Mouse (Mus musculus) neutrophil, adult 83 days (primary cell): ENCODE measurements around the gene Megf11. TPM values are rescaled to one million over a fixed set of nuclear protein-coding genes. Genes with fewer than 3 reads are reported as not detected.

Source experiments
- total RNA-seq, 2 experiments: library from RNA; stranded (reverse); gene quantifications; one replicate each; pipeline ENCODE4 v1.2.4; 2023

Gene Megf11
- total RNA-seq: under 1 TPM in 1 of 2 experiments, not detected in 1; 0.07 TPM

DNA sequence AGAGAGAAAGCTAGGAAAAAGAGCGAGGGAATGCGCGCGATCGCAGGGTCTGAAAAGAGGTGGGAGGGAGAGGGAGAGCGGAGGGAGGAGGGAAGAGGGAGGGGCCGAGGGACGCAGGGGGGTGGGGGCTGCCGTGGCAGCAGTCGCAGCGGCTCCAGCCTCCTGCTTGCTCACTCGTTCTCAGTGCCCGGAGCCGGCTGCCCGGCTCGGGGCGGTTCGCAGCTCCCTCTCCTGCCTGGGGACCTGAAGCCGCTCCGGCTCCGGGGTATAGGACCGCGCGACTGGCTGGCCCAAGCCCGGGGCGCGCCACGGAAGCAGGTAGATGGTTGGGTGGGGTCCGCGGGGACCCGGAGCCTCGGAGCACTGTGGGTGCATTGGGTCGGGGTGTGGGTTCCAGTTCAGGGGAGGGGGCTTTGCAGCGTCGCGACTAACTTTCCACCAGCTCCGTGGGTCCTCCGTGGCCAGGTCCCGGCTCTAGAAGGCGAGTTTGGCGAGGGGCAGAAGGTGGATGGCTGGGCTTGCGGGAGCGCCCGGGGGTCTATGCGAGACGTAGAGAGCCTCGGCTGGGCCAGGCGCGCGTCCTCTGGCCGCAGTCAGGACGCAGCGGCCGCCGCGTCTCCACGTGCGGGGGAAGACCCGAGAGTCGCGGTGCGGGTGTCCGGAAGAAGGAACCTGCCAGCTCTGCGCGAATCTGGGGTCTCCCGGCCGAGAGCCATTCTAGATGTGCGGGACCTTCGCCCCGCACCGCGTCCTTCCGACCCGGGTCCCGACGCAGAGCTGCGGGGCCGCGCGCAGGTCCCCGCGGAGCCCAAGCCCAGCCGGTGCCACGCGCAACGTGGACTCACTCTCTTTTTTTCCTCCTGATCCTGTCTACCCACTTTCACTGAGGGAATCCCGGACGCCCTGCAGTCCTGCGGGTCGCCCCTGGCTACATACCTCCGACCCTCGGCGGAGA is at the start of gene Megf11:
Gene Megf11 (plus strand): TSS at position 116 of the 955 bp plus-strand sequence.

DNA sequence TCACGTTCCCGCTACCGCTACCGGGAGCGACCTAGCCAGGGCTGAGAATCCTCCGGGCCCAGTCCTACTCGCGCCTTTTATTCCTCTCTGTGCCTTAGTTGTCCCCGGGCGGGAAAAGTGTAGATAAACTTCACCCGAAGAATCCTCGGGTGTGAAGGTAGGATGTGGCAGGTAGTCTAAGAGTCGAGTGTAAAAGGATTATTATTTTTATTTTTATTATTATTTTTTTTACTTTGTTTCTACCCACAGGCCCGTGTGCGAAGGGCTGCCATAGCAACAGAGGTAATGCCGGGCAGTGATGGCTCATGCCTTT is 44.2 kb upstream of the Megf11 start, which contains the start of gene Dis3l:
Gene Dis3l (minus strand): TSS at position 35 of the 313 bp plus-strand sequence.

DNA sequence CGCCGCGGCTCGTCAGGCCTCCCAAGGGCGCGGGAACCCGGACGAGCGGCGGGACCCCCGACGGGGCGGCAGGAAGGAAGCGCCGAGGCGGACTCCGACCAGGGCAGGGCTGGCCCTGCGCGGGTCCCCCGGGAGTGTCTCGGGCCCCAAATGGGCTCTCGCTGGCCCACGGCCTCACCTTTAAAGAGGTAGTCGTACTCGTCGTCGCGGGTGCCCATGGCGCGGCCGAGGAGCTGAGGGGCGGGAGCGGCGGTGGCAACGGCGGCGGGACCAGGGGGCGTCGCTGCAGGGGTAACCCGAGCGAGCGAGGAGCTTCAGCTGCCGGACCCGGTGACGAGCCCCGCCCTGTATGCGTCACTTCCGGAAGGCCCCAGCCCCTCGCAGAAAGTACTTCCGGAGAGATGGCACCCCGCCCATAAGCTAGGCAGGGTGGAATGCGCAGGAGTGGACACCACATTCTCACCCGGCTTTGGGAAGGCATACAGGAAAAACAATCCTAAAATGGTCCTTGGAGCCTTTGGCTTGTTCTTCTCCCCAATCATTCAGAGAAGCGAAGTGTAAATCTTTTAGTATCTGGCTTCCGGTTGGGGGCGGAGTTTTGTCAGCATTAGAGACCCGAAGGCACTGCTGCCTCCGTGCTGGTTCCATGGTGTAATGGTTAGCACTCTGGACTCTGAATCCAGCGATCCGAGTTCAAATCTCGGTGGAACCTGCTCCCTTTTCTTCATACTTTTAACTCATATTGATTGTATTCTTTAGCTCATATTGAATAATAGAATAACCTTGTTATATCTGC is 352.2 kb downstream of the Megf11 start, which contains the start of gene Rab11a:
Gene Rab11a (minus strand): TSS at position 353 of the 796 bp plus-strand sequence.

Other genes with a start within 250 kb of the Megf11 start
- 10 to 100 TPM; 18.5 to 28.1 TPM for gene Zwilch, start 212.5 kb upstream of the Megf11 start, total RNA-seq
- 100 to 1,000 TPM; 698 to 762 TPM for gene Rpl4, start 212.3 kb upstream of the Megf11 start, total RNA-seq
- 10 to 100 TPM; 27.2 to 31.5 TPM for gene Snapc5, start 206.4 kb upstream of the Megf11 start, total RNA-seq
- 1 to 10 TPM in 1 of 2 experiments, under 1 TPM in 1; 0.66 to 1.2 TPM for gene Uchl4, start 150.4 kb upstream of the Megf11 start, total RNA-seq
- 10 to 100 TPM; 81.2 to 87.0 TPM for gene Map2k1, start 132.0 kb upstream of the Megf11 start, total RNA-seq
- 10 to 100 TPM; 35.4 to 56.6 TPM for gene Tipin, start 104.0 kb upstream of the Megf11 start, total RNA-seq
- 10 to 100 TPM; 12.1 to 15.1 TPM for gene Dis3l, start 44.3 kb upstream of the Megf11 start, total RNA-seq